In genomic region chr11:117751544-117751943, GRCm38 (mm10) we compare ENCODE assay signal across 17 mouse cellular contexts. TPM values are rescaled to one million over a fixed set of nuclear protein-coding genes. Genes with fewer than 3 reads are reported as not detected.
"Had no signal": no experiment of that assay in that cellular context is flagged by ENCODE, and none has a peak within 500 bp of the region (broad histone marks: within the 10 kb centered on the region; RNA-seq: fewer than 3 reads in every experiment).

No protein-coding gene starts in this region.

- H3K9ac ChIP-seq: hindbrain, embryonic 14.5 days; intestine, embryonic 15.5 days; limb, embryonic 13.5 days; liver, embryonic 14.5 days; midbrain, embryonic 13.5 days; stomach, embryonic 15.5 days had no signal

- DNase-seq: layer of hippocampus, postnatal 36 days; left cerebral cortex, postnatal 4 days; lung, adult 18-20 months; thymus, adult 2 months; thymus, postnatal 25 days had no signal

- H3K9me3 ChIP-seq: intestine, embryonic 15.5 days; limb, embryonic 13.5 days; midbrain, embryonic 13.5 days; stomach, embryonic 15.5 days had no signal

- H3K4me3 ChIP-seq: intestine, embryonic 15.5 days; limb, embryonic 13.5 days; midbrain, embryonic 13.5 days; myocyte; stomach, embryonic 15.5 days had no signal

- ATAC-seq: intestine, embryonic 15.5 days; midbrain, embryonic 13.5 days had no signal

- H3K4me1 ChIP-seq: intestine, embryonic 15.5 days; limb, embryonic 13.5 days; midbrain, embryonic 13.5 days; stomach, embryonic 15.5 days had no signal

- H3K27me3 ChIP-seq: intestine, embryonic 15.5 days; limb, embryonic 13.5 days; midbrain, embryonic 13.5 days; stomach, embryonic 15.5 days had no signal

- H3K4me2 ChIP-seq: hindbrain, embryonic 14.5 days; intestine, embryonic 15.5 days; limb, embryonic 13.5 days; midbrain, embryonic 13.5 days; stomach, embryonic 15.5 days had no signal

- H3K27ac ChIP-seq: hindbrain, embryonic 14.5 days; intestine, embryonic 15.5 days; kidney, postnatal 0 days; limb, embryonic 13.5 days; liver, embryonic 14.5 days; midbrain, embryonic 13.5 days; stomach, embryonic 15.5 days had no signal

RNA-seq across cellular contexts. Expression of gene 6030468B19Rik, which starts 45.9 kb away (rescaled TPM):
- total RNA-seq: left cerebral cortex, postnatal 10 days; left cerebral cortex, postnatal 4 days; liver, adult 2 months had no signal
- polyA plus RNA-seq: kidney, postnatal 0 days; liver, adult 2 months; midbrain, embryonic 13.5 days; myocyte; testis, adult 2 months had no signal

RNA-seq across cellular contexts. Expression of gene Gm20708, which starts 57.9 kb away (rescaled TPM):
- polyA plus RNA-seq: neural tube, embryonic 11.5 days; testis, adult 2 months; thymus, adult 2 months had no signal
